Mouse (Mus musculus) limb, embryonic 14.5 days (tissue): Measurements from ENCODE around the gene Tsc22d4. TPM values are rescaled to one million over a fixed set of nuclear protein-coding genes. Genes with fewer than 3 reads are reported as not detected.
A peak's percentile ranks its signal among the peaks of the same experiment; 100 is the strongest.

ENCODE experiments used
- ATAC-seq: fragments of 200-750 bp; cut with Nextera tagmentation; 2 replicates; pipeline ENCODE4 v1.8.0; 2017; ENCODE audit warnings: low read depth, moderate number of reproducible peaks, moderate TSS enrichment; ENCODE audit not compliant: low FRiP score
- DNase-seq: peaks from one replicate; pipeline ENCODE4 v3.0.0-alpha.2; 2015; ENCODE audit warnings: low spot score
- H3K27ac ChIP-seq: fragments of 300-500 bp; sonication (generic); replicated peaks from 2 replicates; pipeline ENCODE4 v1.5.1; 2014; ENCODE audit warnings: low read depth, mild to moderate bottlenecking, low read length, moderate library complexity, mixed read lengths
- H3K27me3 ChIP-seq: fragments of 300-500 bp; sonication (generic); 2 replicates; pipeline ENCODE4 v1.6.1; 2014; ENCODE audit warnings: low read length, mixed read lengths; ENCODE audit not compliant: control insufficient read depth, insufficient read depth
- H3K36me3 ChIP-seq: fragments of 300-500 bp; sonication (generic); 2 replicates; pipeline ENCODE4 v1.6.1; 2014; ENCODE audit warnings: mild to moderate bottlenecking, low read length, moderate library complexity, mixed read lengths; ENCODE audit not compliant: control insufficient read depth, insufficient read depth
- H3K4me1 ChIP-seq: fragments of 300-500 bp; sonication (generic); 2 replicates; pipeline ENCODE4 v1.6.1; 2014; ENCODE audit warnings: antibody characterized with exemption, low read length, mixed read lengths; ENCODE audit not compliant: control insufficient read depth, insufficient read depth
- H3K4me2 ChIP-seq: fragments of 300-500 bp; sonication (generic); replicated peaks from 2 replicates; pipeline ENCODE4 v1.6.1; 2014; ENCODE audit warnings: low read depth, mild to moderate bottlenecking, low read length, moderate library complexity; ENCODE audit not compliant: severe bottlenecking
- H3K4me3 ChIP-seq: fragments of 300-500 bp; sonication (generic); replicated peaks from 2 replicates; pipeline ENCODE4 v1.5.1; 2014; ENCODE audit warnings: low read length
- H3K9ac ChIP-seq: fragments of 300-500 bp; sonication (generic); 2 replicates; pipeline ENCODE4 v1.6.1; 2014; ENCODE audit warnings: mild to moderate bottlenecking, low read depth, low read length, moderate library complexity; ENCODE audit not compliant: severe bottlenecking
- H3K9me3 ChIP-seq: fragments of 300-500 bp; sonication (generic); 2 replicates; pipeline ENCODE4 v1.6.1; 2016; ENCODE audit warnings: low read length; ENCODE audit not compliant: control insufficient read depth
- POLR2A ChIP-seq: fragments of 200-500 bp; IDR thresholded peaks from 2 replicates; pipeline ENCODE4 v1.8.0; 2012; ENCODE audit warnings: inconsistent platforms, mild to moderate bottlenecking, moderate library complexity, borderline replicate concordance; ENCODE audit not compliant: insufficient read depth, insufficient read length; ENCODE audit errors: extremely low read depth
- WGBS: fragments of 180-500 bp; shearing (Covaris S2); extraction: QIAGEN DNeasy Blood & Tissue Kit; methylation state at CpG from one replicate; pipeline ENCODE4 v1.1.7; 2014; 5-methylcytosine and 5-hydroxymethylcytosine counted together
- polyA plus RNA-seq, 2 experiments: library from polyadenylated mRNA; depleted of rRNA in 1 of 2; stranded (reverse) in 1 of 2; unstranded in 1 of 2; fragments of >200 nt; fragmentation: Nextera tagmentation in 1 of 2; extraction: Ambion mirVana in 1 of 2; gene quantifications; 2 replicates each; pipeline versions ENCODE4 v1.2.1 to v1.2.3; 2012 to 2014

Tsc22d4 gene
- polyA plus RNA-seq, 2 experiments: 89.1 to 151 TPM

DNA sequence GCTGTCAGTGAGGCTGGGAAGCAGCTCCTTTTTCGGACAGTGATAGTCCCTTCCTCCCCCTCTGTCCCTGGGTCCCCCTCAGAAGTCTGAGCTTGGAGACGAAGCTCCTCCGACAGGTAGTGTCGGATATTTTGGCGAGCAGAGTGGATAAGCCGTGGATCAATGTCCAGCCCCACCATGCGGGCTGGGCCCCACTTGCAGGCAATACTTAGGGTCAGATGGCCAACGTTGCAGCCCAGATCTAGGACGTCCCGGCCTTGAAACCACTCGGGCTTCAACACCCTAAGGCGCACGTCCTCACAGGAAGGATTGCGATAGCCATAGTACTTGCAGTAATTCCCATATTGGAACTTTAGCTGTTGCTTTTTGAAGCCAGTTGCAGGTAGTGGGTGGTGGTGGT is 39.0 kb downstream of the Tsc22d4 start:
- Histone ChIP-seq H3K9ac (peak overlapping the region; percentile 83), H3K4me2 (peak overlapping the region; percentile 83), H3K9me3 (no peaks in the 10 kb centered on the region), H3K4me1 (peaks cover 40% of the 10 kb centered on the region), H3K36me3 (peaks cover 53% of the 10 kb centered on the region), H3K4me3 (peak overlapping the region; percentile 87), H3K27me3 (no peaks in the 10 kb centered on the region), H3K27ac (no peak overlapping the region)
- ATAC-seq: no peak
- WGBS: 83% methylated on average over 14 of the region's 14 CpGs
- no peak for TF ChIP-seq POLR2A
- no peak for DNase-seq

DNA sequence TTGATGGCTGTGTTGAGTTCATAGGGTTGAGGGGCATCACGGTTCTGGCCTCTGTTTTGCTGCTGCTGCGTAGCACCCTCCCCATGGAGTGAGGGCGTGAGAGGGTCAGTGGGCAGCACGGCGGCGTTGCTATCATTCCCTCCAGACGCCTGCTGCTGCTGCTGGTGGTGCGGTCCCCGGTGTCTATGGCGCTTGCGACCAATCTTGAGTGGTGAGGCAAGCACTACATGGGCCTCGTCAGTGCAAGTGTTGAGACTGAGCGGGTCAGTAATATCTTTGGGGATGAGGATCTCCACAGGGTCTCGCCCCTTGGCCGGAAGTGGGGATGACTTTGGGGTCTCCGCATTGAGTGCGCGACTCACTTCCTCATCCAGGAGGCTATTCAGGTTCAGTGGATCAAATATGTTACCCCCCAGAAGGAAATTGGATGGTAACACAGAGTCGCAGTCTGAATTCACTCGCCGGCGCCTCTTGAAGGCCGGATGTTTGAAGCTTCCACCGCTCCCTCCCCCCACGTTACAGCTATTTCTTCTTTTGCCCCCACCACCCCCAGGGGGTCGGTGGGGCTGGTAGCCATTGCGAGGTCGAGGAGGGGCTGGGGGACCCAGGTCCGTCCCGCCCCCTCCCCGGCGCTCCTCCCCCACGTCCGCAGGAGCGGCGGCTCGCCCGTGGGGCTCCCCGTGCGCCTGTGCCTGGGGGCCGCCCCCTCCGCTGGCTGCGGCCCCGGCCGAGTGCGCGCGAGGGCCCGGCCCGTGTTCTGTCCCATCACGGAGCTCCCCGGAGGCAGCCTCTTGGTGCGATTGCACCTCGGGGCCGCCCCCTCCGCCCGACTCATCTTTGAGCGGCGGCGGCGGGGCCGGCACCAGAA is 39.9 kb downstream of the Tsc22d4 start:
- H3K9ac ChIP-seq: peak overlapping the region; percentile 83
- H3K36me3 ChIP-seq: peaks cover 44% of the 10 kb centered on the region
- ATAC-seq (no peak), DNase-seq (peak; percentile 38)
- H3K9me3 ChIP-seq: no peaks in the 10 kb centered on the region
- peak overlapping the region; percentile 87 for H3K4me3 ChIP-seq
- no peaks in the 10 kb centered on the region for H3K27me3 ChIP-seq
- peaks cover 32% of the 10 kb centered on the region for H3K4me1 ChIP-seq
- peak overlapping the region; percentile 83 for H3K4me2 ChIP-seq
- H3K27ac ChIP-seq: peak overlapping the region; percentile 98
- TF ChIP-seq POLR2A: no peak
- 2% methylated on average over 43 of the region's 62 CpGs for WGBS

DNA sequence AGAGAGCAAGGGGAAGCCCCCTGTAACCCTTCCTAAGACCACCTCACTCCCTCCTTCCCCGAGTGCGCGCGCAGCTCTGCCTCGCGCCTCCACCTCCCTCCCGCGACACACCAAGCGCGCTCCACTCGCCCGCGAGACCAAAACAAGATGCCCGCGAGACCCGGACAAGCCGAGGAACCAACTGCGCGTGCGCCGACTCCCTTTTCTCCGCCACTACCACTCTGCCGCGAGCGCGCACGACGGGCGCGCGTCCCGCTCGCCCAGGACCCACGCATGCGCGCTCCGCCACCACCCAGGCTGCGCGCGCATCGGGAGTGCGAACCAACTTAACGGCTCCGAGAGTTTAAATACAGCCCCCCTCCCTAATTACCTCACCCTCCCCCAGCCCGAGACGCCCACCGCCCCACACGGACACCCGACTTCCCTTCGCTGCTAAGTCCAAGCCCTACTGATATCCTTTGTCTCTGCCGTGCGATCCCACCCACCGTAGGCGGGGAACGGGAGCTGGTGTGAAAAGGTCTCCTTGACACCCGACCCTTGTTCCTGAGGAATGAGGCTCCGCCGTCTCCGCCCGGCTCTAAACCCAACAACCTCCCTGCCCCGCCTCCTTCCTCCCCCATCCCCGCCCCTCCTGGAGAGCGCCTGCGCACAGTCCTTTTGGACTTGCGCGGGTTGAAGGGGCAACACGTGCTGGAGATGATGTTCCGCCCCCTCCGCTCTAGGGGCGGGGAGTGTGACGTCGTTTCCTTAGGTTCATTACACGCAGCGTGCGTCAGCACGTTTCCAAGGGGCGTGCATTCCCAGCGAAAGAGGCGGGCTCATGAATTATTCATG is 40.8 kb downstream of the Tsc22d4 start:
- DNase-seq: peak; percentile 100
- ATAC-seq: peak; percentile 92
- Histone ChIP-seq H3K9me3 (no peaks in the 10 kb centered on the region), H3K27me3 (no peaks in the 10 kb centered on the region), H3K4me1 (peaks cover 30% of the 10 kb centered on the region), H3K4me3 (peak overlapping the region; percentile 87), H3K9ac (peak overlapping the region; percentile 83), H3K27ac (peak overlapping the region; percentile 98), H3K4me2 (peak overlapping the region; percentile 83), H3K36me3 (peaks cover 36% of the 10 kb centered on the region)
- under 1% methylated on average over 76 of the region's 79 CpGs for WGBS
- TF ChIP-seq POLR2A: peak; percentile 97; the same call in 1 of the 2 replicates

DNA sequence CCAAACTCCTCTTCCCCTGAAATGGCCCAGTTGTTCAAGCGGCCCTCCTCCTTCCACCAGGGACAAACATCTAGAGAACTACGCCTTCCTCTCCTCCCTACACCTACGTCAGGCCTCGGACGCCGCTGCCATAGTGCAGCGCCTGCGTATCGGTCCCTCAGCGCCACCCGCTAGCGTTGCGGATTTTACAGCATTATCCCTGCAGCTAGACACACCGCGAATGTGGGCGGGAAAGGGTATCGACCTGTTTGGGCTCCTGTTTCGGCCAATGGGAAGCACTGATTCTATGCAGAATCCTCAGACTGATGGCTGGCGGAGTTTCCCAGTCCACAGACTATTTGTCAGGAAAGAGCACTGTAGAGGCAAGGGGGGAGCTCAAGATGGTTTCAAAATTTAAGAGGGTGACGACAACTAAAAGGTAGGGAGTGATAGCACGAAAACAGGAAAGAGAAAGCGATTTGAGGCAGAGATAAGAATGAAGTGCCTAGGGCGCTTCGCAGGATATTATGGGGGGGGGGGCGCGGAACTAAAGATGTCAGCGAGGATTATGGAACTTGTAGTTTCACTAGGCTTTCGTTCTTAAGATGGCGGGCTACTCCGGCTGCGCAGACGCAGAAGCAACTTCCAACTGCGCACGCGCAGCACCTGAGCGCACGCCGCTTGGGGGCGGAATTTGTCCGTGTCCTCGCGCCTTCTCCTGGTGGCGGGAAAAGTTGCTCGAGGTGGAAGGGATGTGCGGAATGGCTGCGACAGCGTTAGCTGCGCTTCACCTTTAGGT is 41.8 kb downstream of the Tsc22d4 start, which contains the start of the genes Mepce and Zcwpw1:
Gene Mepce, minus strand, starts transcription at position 505 of the 778 bp plus-strand sequence.
Gene Zcwpw1, plus strand, starts transcription at position 648 of the 778 bp plus-strand sequence.
- no peaks in the 10 kb centered on the region for H3K9me3 ChIP-seq
- DNase-seq: peak; percentile 97
- H3K27me3 ChIP-seq: no peaks in the 10 kb centered on the region
- peaks cover 30% of the 10 kb centered on the region for H3K4me1 ChIP-seq
- H3K4me3 ChIP-seq: peak within 1 kb of the TSS; percentile 87
- H3K9ac ChIP-seq: peak within 1 kb of the TSS; percentile 83
- peaks cover 25% of the 10 kb centered on the region for H3K36me3 ChIP-seq
- peak; percentile 54 for ATAC-seq
- peak within 1 kb of the TSS; percentile 98 for H3K27ac ChIP-seq
- under 1% methylated on average over 46 of the region's 48 CpGs for WGBS
- peak within 1 kb of the TSS; percentile 83 for H3K4me2 ChIP-seq
- TF ChIP-seq POLR2A: 0 out of 2 replicates have a peak, but pooled peaks have one; percentile 24
